Mouse (Mus musculus) G1E-ER4 (cell line): ENCODE results near the gene Dtx1. TPM values are rescaled to one million over a fixed set of nuclear protein-coding genes. Genes with fewer than 3 reads are reported as not detected.

Experiments
- GATA1 ChIP-seq: IDR thresholded peaks from one replicate; pipeline ENCODE4 v1.8.0; 2012; ENCODE audit warnings: low read length, inconsistent platforms
- polyA plus RNA-seq: library from polyadenylated mRNA; stranded (reverse); fragments of >175 nt; gene quantifications from 2 replicates; pipeline ENCODE4 v1.2.3, GENCODE M21; 2012

The Dtx1 gene
- polyA plus RNA-seq, 1 experiment, result 0.10 TPM

DNA sequence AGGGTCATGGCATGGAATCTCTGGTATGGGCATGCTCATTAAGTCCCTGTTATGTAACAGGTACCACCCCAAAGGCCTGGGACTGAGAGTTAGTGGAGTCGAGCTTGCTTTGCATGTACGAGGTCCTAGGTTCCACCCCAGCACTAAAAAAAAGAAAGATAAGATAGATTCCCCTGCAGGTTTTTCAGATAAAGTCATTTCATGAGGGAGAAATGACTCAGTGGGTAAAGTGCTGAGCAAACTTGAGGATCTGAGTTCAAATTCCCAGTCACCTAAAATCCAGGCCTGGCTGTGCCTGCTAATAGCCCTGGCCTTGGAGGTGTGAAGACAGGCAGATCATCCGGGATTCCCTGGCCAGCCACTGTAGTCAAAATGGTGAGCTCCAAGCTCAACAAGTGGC is 39.9 kb downstream of the Dtx1 start:
- no peak for TF ChIP-seq GATA1

DNA sequence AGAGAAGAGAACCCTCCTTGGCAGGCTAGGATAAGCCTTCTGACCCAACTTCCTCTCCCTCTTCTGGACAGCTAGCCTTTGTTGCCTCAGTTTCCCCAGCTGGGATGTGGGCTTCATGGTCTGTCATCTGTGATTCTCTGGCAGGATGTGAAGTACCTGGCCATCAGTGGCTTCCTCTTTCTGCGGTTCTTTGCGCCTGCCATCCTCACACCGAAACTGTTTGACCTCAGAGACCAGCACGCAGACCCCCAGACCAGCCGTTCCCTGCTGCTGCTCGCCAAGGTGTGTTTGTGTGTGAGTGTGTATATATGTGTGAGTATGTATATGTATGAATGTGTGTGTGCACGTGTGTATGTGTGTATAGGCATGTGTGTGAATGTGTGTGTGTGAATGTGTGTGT is 41.6 kb downstream of the Dtx1 start:
- no peak for TF ChIP-seq GATA1

- no peak for TF ChIP-seq GATA1
These were observed 43.0 kb downstream of the Dtx1 start for GRCm38 (mm10) chr5:120668761-120669160.

DNA sequence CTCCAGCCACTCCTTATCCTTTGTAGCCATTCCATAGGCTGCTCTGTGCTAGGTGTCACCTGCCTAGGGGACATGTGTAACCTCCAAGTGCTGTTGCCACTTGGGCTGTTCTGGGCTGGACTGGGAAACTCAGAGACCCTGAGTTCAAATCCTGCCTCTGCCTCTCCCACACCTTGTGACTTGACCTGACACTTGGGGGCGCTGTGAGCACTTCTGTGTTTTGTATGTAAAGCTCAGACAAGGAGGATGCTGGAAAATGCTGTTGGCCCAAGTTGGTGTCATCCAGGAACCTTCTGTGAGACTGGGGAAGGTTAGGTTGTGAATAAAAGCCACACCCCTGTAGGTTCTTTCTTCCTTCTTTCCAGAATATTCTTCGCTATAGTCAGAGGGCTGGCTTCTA is 46.8 kb downstream of the Dtx1 start:
- TF ChIP-seq GATA1, result no peak

GRCm38 (mm10) chr5:120660816-120661215 is 50.9 kb downstream of the Dtx1 start:
- no peak for TF ChIP-seq GATA1

- no peak for TF ChIP-seq GATA1
These were observed 55.4 kb downstream of the Dtx1 start for GRCm38 (mm10) chr5:120656281-120656751.

- no peak for TF ChIP-seq GATA1
These were observed 57.9 kb downstream of the Dtx1 start for GRCm38 (mm10) chr5:120653873-120654272.

DNA sequence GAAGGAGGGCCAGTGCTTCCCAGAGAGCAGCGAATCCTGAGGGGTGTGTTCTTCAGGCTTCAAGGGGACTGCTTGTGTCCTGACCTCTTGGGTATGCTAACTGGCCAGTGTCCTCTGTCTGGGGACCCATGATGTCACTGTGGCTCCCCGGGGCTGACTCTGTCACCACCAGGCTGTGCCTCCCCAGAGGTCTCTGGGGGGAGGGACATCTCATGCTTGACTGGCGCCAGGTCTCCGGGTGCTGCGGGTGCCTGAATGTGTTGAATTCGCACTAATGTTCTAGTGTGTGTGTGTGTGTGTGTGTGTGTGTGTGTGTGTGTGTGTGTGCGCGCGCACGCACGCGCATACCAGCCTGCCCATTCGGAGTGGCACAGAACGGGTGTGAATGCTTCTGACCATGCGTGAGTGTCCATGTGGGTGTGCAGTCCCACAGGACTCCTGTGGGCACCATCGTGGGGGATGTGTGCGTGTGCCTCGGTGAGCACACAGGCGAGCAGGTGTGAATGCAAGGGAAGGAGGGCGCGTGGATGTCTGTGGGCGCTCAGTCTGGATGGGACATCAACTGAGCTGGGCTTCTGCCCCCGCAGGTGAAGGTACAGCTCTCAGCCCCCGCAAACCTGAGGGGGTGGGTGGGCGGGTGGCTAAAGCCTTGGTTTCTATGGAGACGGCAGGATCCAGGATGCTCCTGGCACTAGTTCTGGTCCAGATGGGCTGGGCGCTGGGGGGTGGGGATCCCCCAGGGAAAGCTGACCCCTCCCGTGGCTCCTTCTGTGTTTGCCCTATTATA is 58.6 kb downstream of the Dtx1 start:
- TF ChIP-seq GATA1, result no peak

GRCm38 (mm10) chr5:120651230-120651629 is 60.5 kb downstream of the Dtx1 start:
- no peak for TF ChIP-seq GATA1

GRCm38 (mm10) chr5:120649938-120650337 is 61.8 kb downstream of the Dtx1 start:
- no peak for TF ChIP-seq GATA1

GRCm38 (mm10) chr5:120649374-120649933 is 62.3 kb downstream of the Dtx1 start:
- TF ChIP-seq GATA1, result no peak

DNA sequence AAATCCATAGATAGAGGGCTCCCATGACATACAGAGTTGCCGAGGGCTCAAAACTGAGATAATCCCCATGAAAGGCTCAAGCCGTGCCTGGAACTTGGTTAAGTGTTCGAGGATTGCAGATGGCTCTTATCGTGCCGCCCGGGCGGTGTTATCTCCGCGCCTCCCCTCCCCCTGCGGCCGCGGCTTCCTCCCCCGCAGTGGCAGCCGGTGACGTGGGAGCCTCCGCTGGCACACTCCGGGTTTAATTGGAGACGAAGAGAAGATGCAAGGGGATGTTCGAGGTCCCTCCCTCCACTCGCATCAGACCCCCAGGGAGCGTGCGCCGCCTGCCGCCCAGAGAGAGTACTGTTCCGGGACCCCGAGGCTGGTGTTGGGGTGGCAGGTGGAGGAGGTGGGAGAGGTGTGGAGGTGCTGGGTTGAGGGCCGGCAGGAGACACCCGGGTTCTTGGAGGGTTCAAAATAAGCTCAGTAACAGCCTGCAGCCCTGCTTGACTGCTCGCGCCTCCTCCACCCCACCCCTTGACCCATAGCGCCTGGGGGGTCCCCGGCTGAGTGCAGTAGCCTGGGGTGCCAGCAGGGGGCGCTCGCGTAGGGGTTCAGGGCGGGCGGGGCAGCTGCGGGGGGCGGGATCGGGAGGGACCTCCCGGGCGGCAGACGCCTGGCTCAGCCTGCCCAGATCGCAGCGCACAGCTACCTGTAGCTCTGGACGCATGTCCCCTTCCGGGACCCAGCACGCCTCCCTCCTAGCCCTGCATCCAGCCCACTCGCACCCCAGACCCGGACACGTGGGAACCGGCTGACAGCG is 63.0 kb downstream of the Dtx1 start, which contains the start of gene Rasal1:
Rasal1 (plus strand) TSS at position 244 of the 805 bp plus-strand sequence.
- peak; percentile 88 for TF ChIP-seq GATA1

DNA sequence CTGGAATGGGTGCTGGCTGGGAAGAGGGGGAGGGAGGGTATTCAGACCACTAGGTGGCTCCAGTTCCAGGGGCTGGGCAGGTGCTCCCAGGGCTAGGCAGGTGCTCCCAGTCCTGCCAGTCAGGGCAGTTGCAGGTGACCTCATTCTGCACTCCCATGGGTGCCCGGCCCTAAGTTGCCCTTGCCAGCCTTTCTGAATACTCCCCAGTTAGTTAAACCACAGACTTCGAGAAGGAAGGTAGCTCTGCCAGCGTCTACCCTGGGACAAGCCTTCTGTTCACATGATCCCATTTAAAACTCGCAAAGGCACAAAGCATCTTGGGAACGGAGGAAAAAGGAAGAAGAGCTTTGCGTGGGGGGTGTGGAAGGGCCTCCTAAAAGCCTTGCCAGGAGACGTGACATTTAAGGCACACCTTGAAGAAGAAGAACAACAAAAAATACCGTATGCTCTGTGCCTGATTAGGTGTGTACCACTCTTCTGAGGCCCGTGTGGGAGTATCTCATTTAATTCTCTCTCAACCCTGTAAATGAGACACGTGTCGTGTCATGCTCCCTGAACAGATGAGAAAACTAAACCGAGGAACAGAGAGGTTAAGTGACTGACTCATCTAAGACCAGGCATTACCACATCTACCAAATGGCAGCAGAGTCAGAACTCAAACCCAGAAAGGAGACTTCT is 63.8 kb downstream of the Dtx1 start:
- TF ChIP-seq GATA1, result no peak

GRCm38 (mm10) chr5:120647361-120647760 is 64.4 kb downstream of the Dtx1 start:
- TF ChIP-seq GATA1, result no peak

- TF ChIP-seq GATA1, result no peak
These were observed 65.9 kb downstream of the Dtx1 start for GRCm38 (mm10) chr5:120645851-120646250.

- no peak for TF ChIP-seq GATA1
These were observed 67.5 kb downstream of the Dtx1 start for GRCm38 (mm10) chr5:120644227-120644626.
